Mouse (Mus musculus) midbrain, embryonic 14.5 days (tissue): ENCODE data around the gene Mrpl10. TPM values are rescaled to one million over a fixed set of nuclear protein-coding genes. Genes with fewer than 3 reads are reported as not detected.

ENCODE experiments used
- ATAC-seq: fragments of 200-750 bp; cut with Nextera tagmentation; 2 replicates; pipeline ENCODE4 v1.8.0; 2017; ENCODE audit warnings: moderate number of reproducible peaks, moderate library complexity; ENCODE audit not compliant: low FRiP score, low TSS enrichment
- DNase-seq: peaks from one replicate; pipeline ENCODE4 v3.0.0-alpha.2; 2015
- H3K27ac ChIP-seq: fragments of 300-500 bp; sonication (generic); replicated peaks from 2 replicates; pipeline ENCODE4 v1.5.1; 2014; ENCODE audit warnings: mild to moderate bottlenecking, low read depth, low read length, moderate library complexity
- H3K27me3 ChIP-seq: fragments of 300-500 bp; sonication (generic); 2 replicates; pipeline ENCODE4 v1.6.1; 2014; ENCODE audit warnings: low read length, control low read depth, mixed read lengths; ENCODE audit not compliant: control insufficient read depth, insufficient read depth
- H3K36me3 ChIP-seq: fragments of 300-500 bp; sonication (generic); 2 replicates; pipeline ENCODE4 v1.6.1; 2014; ENCODE audit warnings: low read length, control low read depth; ENCODE audit not compliant: control insufficient read depth, insufficient read depth
- H3K4me1 ChIP-seq: fragments of 300-500 bp; sonication (generic); 2 replicates; pipeline ENCODE4 v1.6.1; 2014; ENCODE audit warnings: mild to moderate bottlenecking, antibody characterized with exemption, low read length, control low read depth; ENCODE audit not compliant: control insufficient read depth, insufficient read depth
- H3K4me2 ChIP-seq: fragments of 300-500 bp; sonication (generic); 2 replicates; pipeline ENCODE4 v1.6.1; 2014; ENCODE audit warnings: mild to moderate bottlenecking, low read length, moderate library complexity
- H3K4me3 ChIP-seq: fragments of 300-500 bp; sonication (generic); replicated peaks from 2 replicates; pipeline ENCODE4 v1.5.1; 2014; ENCODE audit warnings: low read depth, low read length
- H3K9ac ChIP-seq: fragments of 300-500 bp; sonication (generic); replicated peaks from 2 replicates; pipeline ENCODE4 v1.6.1; 2014; ENCODE audit warnings: mild to moderate bottlenecking, low read length, moderate library complexity
- H3K9me3 ChIP-seq: fragments of 300-500 bp; sonication (generic); 2 replicates; pipeline ENCODE4 v1.6.1; 2016; ENCODE audit warnings: low read length, control low read depth, mixed read lengths; ENCODE audit not compliant: control insufficient read depth
- WGBS: fragments of 180-500 bp; shearing (Covaris S2); extraction: QIAGEN DNeasy Blood & Tissue Kit; methylation state at CpG from one replicate; pipeline ENCODE4 v1.1.7; 2014; 5-methylcytosine and 5-hydroxymethylcytosine counted together
- polyA plus RNA-seq: library from polyadenylated mRNA; unstranded; fragments of >200 nt; fragmentation: Nextera tagmentation; extraction: Ambion mirVana; gene quantifications from 2 replicates; pipeline ENCODE4 v1.2.1, GENCODE M21; 2014

The Mrpl10 gene
- polyA plus RNA-seq: 54.2 and 62.2 TPM in 2 replicates

DNA sequence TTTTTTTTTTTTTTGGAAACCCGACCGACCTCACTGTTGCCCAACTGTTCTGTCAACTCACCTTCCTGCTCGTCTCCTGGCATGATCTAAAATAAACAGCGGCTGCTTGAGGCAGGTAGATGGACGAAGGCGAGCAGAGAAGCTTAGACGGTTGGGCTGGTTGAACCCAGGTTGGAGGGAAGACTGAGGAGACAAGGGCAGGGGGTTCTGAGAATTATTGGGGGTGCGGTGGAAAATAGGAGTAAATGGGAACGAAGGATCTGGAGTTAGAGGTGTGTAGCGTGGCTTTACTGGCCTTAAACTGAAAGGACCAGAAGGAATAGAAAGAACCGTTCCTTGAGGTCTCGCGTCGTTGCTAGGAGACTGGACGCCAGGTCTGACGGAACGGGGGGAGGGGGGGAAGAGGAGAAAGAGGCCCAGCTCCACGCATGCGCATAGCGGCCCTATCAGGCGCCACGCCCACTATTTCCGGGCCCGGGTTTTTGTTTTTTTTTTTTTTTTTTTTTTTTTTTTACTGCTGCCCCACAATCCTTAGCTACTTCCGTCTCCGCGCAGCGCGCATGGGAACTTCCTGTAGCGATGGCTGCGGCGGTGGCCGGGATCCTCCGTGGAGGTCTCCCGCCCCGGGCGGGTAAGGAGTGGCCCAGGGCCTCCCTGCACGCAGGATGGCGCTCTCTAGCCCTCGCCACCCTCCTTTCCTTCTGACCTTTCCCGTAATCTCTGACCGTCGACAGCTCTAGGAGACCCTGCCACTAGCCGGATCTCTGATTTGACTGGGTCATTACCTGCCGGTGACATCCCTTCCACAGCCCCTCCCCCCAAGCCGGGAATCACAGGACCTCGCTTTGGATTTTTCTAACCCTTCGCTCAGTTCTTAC lies at the start of gene Mrpl10, which contains the start of gene Lrrc46:
TSS of gene Mrpl10 (plus strand) at position 539 of the 878 bp plus-strand sequence.
TSS of gene Lrrc46 (minus strand) at position 386 of the 878 bp plus-strand sequence.
- H3K36me3 ChIP-seq: 0 out of 2 replicates have a peak, but pooled peaks cover 6% of the 10 kb centered on the region
- ATAC-seq (peak; percentile 90), DNase-seq (peak; percentile 99)
- peaks cover 13% of the 10 kb centered on the region; the same call in 1 of the 2 replicates for H3K4me1 ChIP-seq
- H3K9me3 ChIP-seq: no peaks in the 10 kb centered on the region
- no peaks in the 10 kb centered on the region for H3K27me3 ChIP-seq
- H3K4me2 ChIP-seq: peak within 1 kb of the TSS; percentile 83
- peak within 1 kb of the TSS; percentile 84 for H3K9ac ChIP-seq
- H3K4me3 ChIP-seq: peak within 1 kb of the TSS; percentile 63
- H3K27ac ChIP-seq: peak within 1 kb of the TSS; percentile 84
- WGBS: under 1% methylated on average over 48 of the region's 48 CpGs

DNA sequence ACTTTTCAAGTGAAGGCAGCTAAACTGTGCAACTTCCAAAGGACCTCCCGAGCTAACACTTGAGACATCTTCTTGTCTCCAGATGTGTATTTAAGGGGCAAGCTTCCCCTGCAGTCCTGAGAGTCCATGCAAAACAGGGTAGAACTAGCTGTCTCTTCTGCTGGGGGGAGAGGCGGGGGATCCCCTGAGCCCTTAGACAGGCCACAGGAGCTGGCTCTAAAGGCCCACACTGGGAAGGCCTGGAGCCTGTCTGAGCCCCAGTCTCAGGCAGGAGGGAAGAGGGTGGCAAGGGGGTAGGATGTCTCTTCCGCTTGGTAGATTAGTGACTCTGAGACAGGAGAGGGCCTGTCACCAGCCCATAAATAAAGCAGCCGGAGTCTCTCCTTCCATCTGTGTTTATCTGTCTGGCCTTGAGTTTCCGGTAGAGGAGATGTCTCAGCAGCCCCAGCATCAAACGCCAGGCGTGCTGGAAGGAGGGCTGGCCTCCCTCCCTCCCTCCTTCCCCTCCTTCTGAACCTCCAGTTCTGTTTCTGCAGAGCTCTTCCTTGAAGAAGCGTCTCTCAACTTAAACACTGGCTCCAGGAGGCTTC lies 48.5 kb upstream of the Mrpl10 start:
- Histone ChIP-seq H3K4me2 (no peak overlapping the region), H3K9ac (no peak overlapping the region), H3K27me3 (0 out of 2 replicates have a peak, but pooled peaks cover 2% of the 10 kb centered on the region), H3K9me3 (no peaks in the 10 kb centered on the region), H3K36me3 (no peaks in the 10 kb centered on the region), H3K4me3 (no peak overlapping the region), H3K4me1 (peaks cover 24% of the 10 kb centered on the region), H3K27ac (no peak overlapping the region)
- ATAC-seq: no peak
- 57% methylated on average over 8 of the region's 8 CpGs for WGBS
- DNase-seq: no peak

DNA sequence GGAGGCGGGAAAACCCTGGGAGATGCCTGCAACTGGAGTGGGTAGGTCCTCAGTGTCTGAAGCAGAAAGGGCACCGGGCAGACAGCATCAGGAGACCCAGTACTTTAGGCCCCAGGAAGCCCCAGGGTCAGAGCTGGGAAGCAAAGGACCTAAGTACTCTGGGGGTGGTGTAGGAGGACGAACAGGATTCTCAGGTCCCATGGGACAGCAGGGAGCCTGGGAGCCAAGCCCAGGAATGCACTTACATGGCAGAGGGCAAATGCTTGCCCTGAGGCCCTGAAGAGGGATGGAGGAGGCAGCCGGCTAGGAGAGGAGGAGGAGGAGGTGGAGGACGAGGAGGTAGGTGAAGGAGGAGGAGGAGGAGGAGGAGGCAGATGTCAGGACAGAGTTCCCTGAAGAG lies 46.3 kb upstream of the Mrpl10 start:
- DNase-seq (no peak), ATAC-seq (no peak)
- Histone ChIP-seq H3K4me3 (no peak overlapping the region), H3K9ac (no peak overlapping the region), H3K27me3 (no peaks in the 10 kb centered on the region), H3K4me2 (no peak overlapping the region), H3K36me3 (no peaks in the 10 kb centered on the region), H3K27ac (no peak overlapping the region), H3K9me3 (no peaks in the 10 kb centered on the region), H3K4me1 (peaks cover 16% of the 10 kb centered on the region)
- 20% methylated on average over 5 of the region's 5 CpGs for whole genome bisulfite sequencing

DNA sequence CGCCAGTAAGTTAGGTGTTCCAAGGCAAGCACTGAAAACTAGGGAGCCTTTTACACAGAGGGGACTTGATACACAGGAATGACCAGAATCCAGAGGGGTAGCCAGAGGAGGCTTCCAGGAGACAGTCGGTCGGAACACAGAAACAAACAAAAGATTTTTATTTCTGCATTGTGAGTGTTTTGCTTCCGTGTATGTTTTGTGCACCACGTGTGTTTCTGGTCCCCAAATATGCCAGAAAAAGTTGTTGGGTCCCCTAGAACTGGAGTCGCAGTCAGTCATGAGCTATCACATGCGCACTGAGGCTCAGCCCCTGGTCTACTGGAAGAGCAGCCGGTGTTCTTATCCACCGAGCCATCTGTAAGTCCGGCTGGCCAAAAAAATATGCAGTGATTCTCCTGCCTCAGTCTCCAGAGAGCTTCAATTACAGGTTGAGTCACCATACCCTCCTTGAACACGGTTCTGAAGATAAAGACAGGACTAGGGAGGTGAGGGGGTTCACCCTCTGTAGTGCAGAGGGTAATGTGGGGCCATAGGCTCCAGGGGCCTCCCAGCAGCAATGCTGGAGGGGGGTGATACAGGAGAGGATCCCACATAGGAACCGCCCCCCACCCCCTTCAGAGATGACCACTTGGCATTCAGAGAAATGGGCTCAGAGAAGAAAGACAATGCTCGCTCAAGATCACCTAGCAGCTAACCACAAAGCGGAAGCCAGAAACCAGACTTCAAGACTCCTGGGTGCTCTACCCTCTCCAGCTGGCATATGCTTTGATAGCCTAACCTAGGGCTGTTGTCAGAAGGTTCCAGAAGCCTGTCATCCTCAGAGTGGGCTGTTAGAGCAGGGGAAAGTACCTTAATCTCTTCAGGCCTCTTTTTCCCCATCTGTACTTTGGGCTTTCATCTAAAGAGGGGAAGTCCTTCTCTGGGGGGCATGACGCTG lies 45.3 kb upstream of the Mrpl10 start:
- no peak for DNase-seq
- ATAC-seq: no peak
- no peak overlapping the region for H3K27ac ChIP-seq
- H3K9me3 ChIP-seq: no peaks in the 10 kb centered on the region
- H3K4me2 ChIP-seq: no peak overlapping the region; the same call in 1 of the 2 replicates
- WGBS: 77% methylated on average over 15 of the region's 15 CpGs
- H3K4me3 ChIP-seq: no peak overlapping the region
- no peaks in the 10 kb centered on the region for H3K36me3 ChIP-seq
- no peak overlapping the region for H3K9ac ChIP-seq
- peaks cover 16% of the 10 kb centered on the region for H3K4me1 ChIP-seq
- H3K27me3 ChIP-seq: no peaks in the 10 kb centered on the region

DNA sequence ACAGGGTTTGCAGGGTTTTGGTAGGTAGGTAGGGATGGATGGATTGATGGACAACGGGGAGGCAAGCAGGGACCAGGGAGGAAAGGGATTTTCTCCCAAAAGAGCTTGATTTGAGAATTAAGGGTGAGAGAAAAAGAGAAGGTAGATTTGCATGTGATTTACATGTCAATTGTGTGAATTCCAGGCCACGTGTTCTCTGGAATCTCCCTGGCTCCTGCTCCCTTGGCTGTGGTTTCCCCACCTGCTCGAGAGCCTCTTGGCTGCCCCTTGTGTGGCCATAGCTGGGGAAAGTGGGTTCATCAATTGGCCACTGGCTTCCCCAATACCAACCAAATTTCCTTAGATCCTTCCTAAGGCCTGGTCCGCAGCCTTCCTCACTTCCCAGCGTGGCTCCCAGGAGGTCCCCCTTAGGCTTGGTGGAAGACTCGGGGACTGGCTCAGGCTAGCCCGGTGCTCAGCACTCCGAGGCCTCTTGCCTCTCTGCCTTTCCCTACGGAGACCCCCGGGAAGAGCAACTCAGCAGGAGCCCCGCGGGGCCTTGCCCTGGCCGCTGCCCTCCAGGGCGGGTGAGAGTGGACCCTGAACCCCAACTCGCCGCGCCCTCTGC lies 44.5 kb upstream of the Mrpl10 start:
- peak; percentile 52 for DNase-seq
- H3K4me2 ChIP-seq: peak overlapping the region; percentile 57
- no peaks in the 10 kb centered on the region for H3K36me3 ChIP-seq
- 6% methylated on average over 17 of the region's 17 CpGs for WGBS
- H3K9me3 ChIP-seq: no peaks in the 10 kb centered on the region
- no peaks in the 10 kb centered on the region for H3K27me3 ChIP-seq
- ATAC-seq: peak; percentile 34; the same call in 1 of the 2 replicates
- peak overlapping the region; percentile 41 for H3K27ac ChIP-seq
- peak overlapping the region; percentile 53 for H3K9ac ChIP-seq
- H3K4me1 ChIP-seq: peaks cover 16% of the 10 kb centered on the region
- H3K4me3 ChIP-seq: peak overlapping the region; percentile 27

DNA sequence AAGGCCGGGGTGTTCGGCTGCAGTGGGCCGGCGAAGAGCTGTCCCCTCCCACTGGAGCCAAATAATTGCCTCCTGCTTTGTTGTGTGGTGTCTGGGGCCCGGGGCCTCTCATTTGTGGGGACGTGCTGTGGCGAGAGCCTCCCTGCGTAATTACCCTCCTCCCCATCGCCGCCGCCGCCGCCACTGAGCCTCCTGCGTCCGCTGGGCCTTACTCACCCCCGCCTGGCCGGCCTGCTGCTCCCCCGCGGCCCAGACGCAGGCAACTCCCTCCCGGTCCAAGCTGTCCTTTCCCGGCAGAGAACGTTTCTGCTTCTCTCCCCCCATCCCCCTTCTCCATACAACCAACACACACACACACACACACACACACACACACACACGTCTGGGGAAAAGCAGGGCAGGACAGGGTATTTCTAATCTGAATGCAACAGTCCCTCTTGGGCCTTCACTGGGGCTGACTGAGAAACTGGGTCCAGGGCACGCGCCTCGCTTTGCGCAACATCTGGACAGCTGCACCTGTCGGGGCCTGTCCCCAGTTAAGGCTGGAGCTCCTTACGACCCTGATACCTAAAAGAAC lies 43.9 kb upstream of the Mrpl10 start:
- Histone ChIP-seq H3K4me2 (peak overlapping the region; percentile 57), H3K27ac (peak overlapping the region; percentile 41), H3K4me1 (peaks cover 16% of the 10 kb centered on the region), H3K4me3 (peak overlapping the region; percentile 27), H3K9ac (peak overlapping the region; percentile 53), H3K9me3 (no peaks in the 10 kb centered on the region), H3K36me3 (no peaks in the 10 kb centered on the region), H3K27me3 (no peaks in the 10 kb centered on the region)
- ATAC-seq (no peak), DNase-seq (peak; percentile 66)
- 4% methylated on average over 30 of the region's 30 CpGs for WGBS

DNA sequence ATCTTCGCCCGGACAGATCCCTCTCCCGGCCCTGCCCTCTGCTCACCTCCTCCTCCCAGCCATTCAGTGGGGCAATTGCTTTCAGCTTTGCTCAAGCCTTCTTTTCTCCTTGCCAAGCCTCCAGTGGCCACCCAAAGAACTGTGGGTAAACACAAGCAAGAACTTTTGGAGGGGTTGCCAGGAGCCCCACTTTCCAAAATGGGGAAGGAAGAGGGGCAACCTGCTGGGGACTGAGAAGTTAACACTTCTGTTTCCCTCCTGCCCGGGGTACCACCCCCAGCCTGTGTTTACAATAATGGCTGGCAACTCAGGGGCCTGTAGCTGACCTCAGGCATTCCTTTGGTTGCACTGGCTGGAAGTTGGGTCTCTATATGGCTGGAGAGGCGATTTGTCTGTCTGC lies 38.2 kb upstream of the Mrpl10 start:
- 28% methylated on average over 5 of the region's 5 CpGs for WGBS
- Histone ChIP-seq H3K27ac (no peak overlapping the region), H3K9ac (no peak overlapping the region), H3K4me2 (no peak overlapping the region), H3K4me3 (no peak overlapping the region), H3K9me3 (no peaks in the 10 kb centered on the region), H3K27me3 (no peaks in the 10 kb centered on the region), H3K4me1 (no peaks in the 10 kb centered on the region), H3K36me3 (no peaks in the 10 kb centered on the region)
- DNase-seq: no peak
- no peak for ATAC-seq
